In the genomic region with DNA sequence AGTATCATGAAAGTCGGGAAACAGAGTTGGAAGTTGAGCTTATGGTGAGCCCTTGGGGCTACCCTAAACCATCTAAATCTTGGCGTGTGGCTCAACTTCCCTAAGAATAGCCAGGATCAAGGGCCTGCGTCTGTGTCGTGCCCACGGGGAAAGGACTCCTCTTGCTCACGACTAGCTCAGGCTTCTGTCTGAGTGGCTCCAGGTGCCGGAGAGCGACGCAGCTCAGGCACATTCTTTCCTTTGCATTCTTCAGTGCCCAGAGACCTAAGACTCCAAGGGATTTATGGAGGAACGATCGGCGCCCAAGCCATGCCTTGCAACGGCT, we compare ENCODE assay signal across 8 mouse cellular contexts. TPM values are rescaled to one million over a fixed set of nuclear protein-coding genes. Genes with fewer than 3 reads are reported as not detected.
A peak's percentile ranks its signal among the peaks of the same experiment; 100 is the strongest.
DNase-seq lines count a peak whose midpoint lies in the region; ATAC-seq and TF ChIP-seq lines count a peak whose summit lies in the region.

No protein-coding gene starts in this region.

- H3K4me2 ChIP-seq in heart, embryonic 11.5 days: peak overlapping the region; percentile 82
- H3K4me2 ChIP-seq in hindbrain, embryonic 11.5 days (replicated peaks; ENCODE audit: low read depth, low read length): peak overlapping the region; percentile 45

- under 1% methylated on average over 13 of the region's 13 CpGs for WGBS in heart, embryonic 11.5 days (ENCODE audit: insufficient replicate concordance)
- 1% methylated on average over 13 of the region's 13 CpGs for WGBS in hindbrain, embryonic 11.5 days
- under 1% methylated on average over 13 of the region's 13 CpGs for WGBS in midbrain, embryonic 10.5 days

- in situ Hi-C loops in ES-E14 (cut with MboI; ENCODE audit: low sequenced_read_pairs in 2 of 2, unreplicated experiment in 2 of 2): no loop called here

- H3K27ac ChIP-seq in heart, embryonic 11.5 days (ENCODE audit: low read depth, low read length): peak overlapping the region; percentile 100
- peak overlapping the region; percentile 88 for H3K27ac ChIP-seq in ES-E14 (ENCODE audit: insufficient read depth, low read depth, low read length, poor library complexity, severe bottlenecking)
- peak overlapping the region; percentile 99 for H3K27ac ChIP-seq in hindbrain, embryonic 11.5 days (ENCODE audit: low read depth, low read length)
- peak overlapping the region; percentile 100 for H3K27ac ChIP-seq in midbrain, embryonic 10.5 days (replicated peaks)

- H3K4me3 ChIP-seq in heart, embryonic 11.5 days (ENCODE audit: low read depth, low read length): peak overlapping the region; percentile 97
- H3K4me3 ChIP-seq in ES-E14 (ENCODE audit: insufficient read depth in 1 of 2, low read depth in 1 of 2, low read length in 2 of 2, poor library complexity in 1 of 2, severe bottlenecking in 1 of 2): peak overlapping the region; percentile 90 to 97
- H3K4me3 ChIP-seq in hindbrain, embryonic 11.5 days (ENCODE audit: low read depth, low read length): peak overlapping the region; percentile 98
- peak overlapping the region; percentile 99 for H3K4me3 ChIP-seq in midbrain, embryonic 10.5 days

- no peaks in the 10 kb centered on the region for H3K27me3 ChIP-seq in heart, embryonic 11.5 days (ENCODE audit: control insufficient read depth, insufficient read depth, low read length)
- H3K27me3 ChIP-seq in hindbrain, embryonic 11.5 days (ENCODE audit: control insufficient read depth, insufficient read depth, low read length): no peaks in the 10 kb centered on the region
- H3K27me3 ChIP-seq in midbrain, embryonic 10.5 days (ENCODE audit: low read depth, poor library complexity, severe bottlenecking): no peaks in the 10 kb centered on the region

- peak overlapping the region; percentile 85 for H3K9ac ChIP-seq in heart, embryonic 11.5 days (ENCODE audit: low read depth, low read length)
- peak overlapping the region; percentile 81 for H3K9ac ChIP-seq in ES-E14 (ENCODE audit: insufficient read depth, low read depth, low read length, poor library complexity, severe bottlenecking)
- H3K9ac ChIP-seq in hindbrain, embryonic 11.5 days (ENCODE audit: low read depth, low read length): peak overlapping the region; percentile 61

- H3K36me3 ChIP-seq in heart, embryonic 11.5 days (ENCODE audit: control insufficient read depth, insufficient read depth, low read length): no peaks in the 10 kb centered on the region
- no peaks in the 10 kb centered on the region for H3K36me3 ChIP-seq in ES-E14 (ENCODE audit: control insufficient read depth, insufficient read depth, low read length, poor library complexity, severe bottlenecking)
- H3K36me3 ChIP-seq in hindbrain, embryonic 11.5 days (ENCODE audit: control insufficient read depth, insufficient read depth, low read length): no peaks in the 10 kb centered on the region
- peaks cover 8% of the 10 kb centered on the region; the same call in 1 of the 2 replicates for H3K36me3 ChIP-seq in midbrain, embryonic 10.5 days

- no peaks in the 10 kb centered on the region; the same call in 1 of the 2 replicates for H3K4me1 ChIP-seq in heart, embryonic 11.5 days (ENCODE audit: control insufficient read depth, insufficient read depth, low read length)
- H3K4me1 ChIP-seq in ES-E14 (ENCODE audit: control insufficient read depth in 2 of 2, insufficient read depth in 2 of 2, low read length in 2 of 2, poor library complexity in 1 of 2): peaks cover 0 to 3% of the 10 kb centered on the region in 2 experiments; a peak in 1 of 4 replicates
- no peaks in the 10 kb centered on the region for H3K4me1 ChIP-seq in hindbrain, embryonic 11.5 days (replicated peaks; ENCODE audit: control insufficient read depth, insufficient read depth, low read length)
- H3K4me1 ChIP-seq in midbrain, embryonic 10.5 days: peaks cover 29% of the 10 kb centered on the region

- ATAC-seq in heart, embryonic 11.5 days (replicated peaks; ENCODE audit: insufficient number of reproducible peaks, low FRiP score, low TSS enrichment): peak; percentile 22; the same call in 1 of the 2 replicates
- ATAC-seq in hindbrain, embryonic 11.5 days (ENCODE audit: low FRiP score): peak; percentile 60

- DNase-seq in heart, adult 11 months: no peak
- no peak for DNase-seq in ES-E14 (ENCODE audit: low read depth, low spot score)
- no peak for DNase-seq in hindbrain, embryonic 11.5 days (ENCODE audit: low spot score)
- no peak for DNase-seq in midbrain, embryonic 10.5 days (ENCODE audit: low spot score)
- no peak for DNase-seq in right cerebral cortex, postnatal 10 days (ENCODE audit: low spot score in 2 of 2)
- DNase-seq in frontal cortex, postnatal 14 days (ENCODE audit: low spot score in 2 of 2): no peak
- DNase-seq in cerebellum, postnatal 14 days: no peak

- no peaks in the 10 kb centered on the region for H3K9me3 ChIP-seq in heart, embryonic 11.5 days (replicated peaks; ENCODE audit: control insufficient read depth, low read length)
- H3K9me3 ChIP-seq in ES-E14 (ENCODE audit: control insufficient read depth, insufficient read depth, low read depth, low read length): no peaks in the 10 kb centered on the region
- H3K9me3 ChIP-seq in hindbrain, embryonic 11.5 days (ENCODE audit: control insufficient read depth, low read length): no peaks in the 10 kb centered on the region
- no peaks in the 10 kb centered on the region for H3K9me3 ChIP-seq in midbrain, embryonic 10.5 days (replicated peaks)

TF ChIP-seq in ES-E14, 5 proteins besides CTCF, POLR2A, EP300 and RAD21:
- TF ChIP-seq MAFK (IDR thresholded peaks at IDR 0.05; ENCODE audit: insufficient read depth, low read depth, low read length): no peak
- TF ChIP-seq CHD2 (IDR thresholded peaks at IDR 0.05; ENCODE audit: low read depth, low read length): no peak
- no peak for TF ChIP-seq HCFC1 (IDR thresholded peaks at IDR 0.05; ENCODE audit: borderline replicate concordance, insufficient read depth, low read length)
- no peak for TF ChIP-seq ZNF384 (IDR thresholded peaks at IDR 0.05; ENCODE audit: low read depth, low read length)
- no peak for TF ChIP-seq ZC3H11A (IDR thresholded peaks at IDR 0.05; ENCODE audit: borderline replicate concordance, low read depth, low read length)

RNA-seq across cellular contexts. Expression of a gene that starts 0.7 kb away (rescaled TPM):
- 42.1 and 42.3 TPM in 2 replicates for polyA plus RNA-seq in heart, embryonic 11.5 days (2014; fragmentation: Nextera tagmentation; extraction: Ambion mirVana)
- 51.6 and 65.5 TPM in 2 replicates for total RNA-seq in ES-E14 (2012; rRNA removed)
- 55.9 and 59.4 TPM in 2 replicates for polyA plus RNA-seq in hindbrain, embryonic 11.5 days (2014; fragmentation: Nextera tagmentation; extraction: Ambion mirVana)
- 44.0 and 44.6 TPM in 2 replicates for polyA plus RNA-seq in midbrain, embryonic 10.5 days (2016; fragmentation: Nextera tagmentation; extraction: Ambion mirVana)
